Mouse (Mus musculus): ENCODE data around the gene Wnt7b.

Gene Wnt7b

DNA sequence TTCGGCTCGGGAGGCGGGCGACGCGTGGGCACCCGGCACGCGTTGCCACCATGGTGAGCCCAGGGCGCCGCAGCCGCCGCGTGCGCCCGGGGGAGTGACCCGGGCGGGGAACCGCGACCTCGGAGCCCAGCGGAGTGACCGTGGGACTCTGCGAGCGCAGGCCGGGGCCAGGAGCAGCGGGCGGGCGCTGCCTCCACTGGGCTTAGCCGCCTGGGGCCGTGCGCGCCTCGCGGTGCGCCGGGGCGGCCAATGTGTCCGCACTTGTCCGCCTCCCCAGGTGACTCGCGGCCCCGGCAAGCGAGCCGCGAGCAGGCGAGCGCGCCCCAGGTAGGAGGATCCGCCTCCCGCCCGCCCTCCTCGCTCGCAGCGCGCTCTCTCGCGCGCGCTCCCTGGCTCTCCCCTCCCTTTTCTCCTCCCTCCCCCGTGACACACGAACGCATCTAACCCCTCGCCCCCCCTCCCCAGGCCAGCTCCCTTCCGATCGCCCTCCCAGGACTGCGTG is 659 bp downstream of the Wnt7b start:
- POLR2A ChIA-PET, result interaction anchor here in 3 of 4 experiments (0.6 to 1.1 kb wide), 7 partner anchors 27 to 574 kb away, joined by 3 to 4 read pairs (median 3); no protein-coding TSS in a partner anchor
- CTCF ChIA-PET, result interaction anchor here in 3 of 4 experiments (0.5 to 3.5 kb wide), 8 partner anchors 42 to 324 kb away, joined by 3 to 87 read pairs (median 20); no protein-coding TSS in a partner anchor

DNA sequence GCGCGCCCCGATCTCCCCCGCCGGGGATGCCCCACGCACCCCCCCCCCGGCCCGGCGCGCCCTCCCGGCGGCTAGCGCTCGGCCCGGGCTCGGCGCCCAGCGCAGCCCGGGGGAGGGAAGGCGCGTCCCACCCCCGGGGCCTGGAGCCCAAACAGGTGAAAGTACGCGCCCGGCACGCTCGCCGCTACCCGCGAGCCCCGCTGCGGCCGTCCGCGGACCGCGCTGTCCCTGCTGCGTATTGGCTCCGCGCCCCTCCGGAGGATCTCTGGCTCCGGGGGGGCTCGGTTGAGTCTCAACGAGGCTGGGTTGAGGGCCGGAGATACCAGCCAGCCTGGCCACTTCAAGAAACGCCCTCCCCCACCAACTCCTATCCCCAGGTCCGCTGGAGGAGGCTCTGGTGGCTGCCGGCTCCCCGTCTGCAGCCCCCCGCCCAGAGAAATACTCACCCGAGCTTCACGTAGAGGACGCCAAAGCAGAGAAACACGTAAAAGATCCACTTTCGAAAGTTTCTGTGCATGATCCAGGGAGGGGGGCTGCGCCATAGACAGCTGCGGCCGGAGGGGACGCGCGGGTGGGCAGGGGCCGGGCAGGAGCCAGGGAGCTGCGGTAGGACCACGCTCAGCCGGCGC is 1.2 kb downstream of the Wnt7b start:
- ChIA-PET CTCF (interaction anchor here (0.5 to 3.5 kb wide), 11 partner anchors 41 to 324 kb away, joined by 3 to 87 read pairs (median 4); no protein-coding TSS in a partner anchor), POLR2A (interaction anchor here in 3 of 4 experiments (0.5 to 1.1 kb wide), 6 partner anchors 13 to 558 kb away, joined by 3 to 6 read pairs (median 3); no protein-coding TSS in a partner anchor)

DNA sequence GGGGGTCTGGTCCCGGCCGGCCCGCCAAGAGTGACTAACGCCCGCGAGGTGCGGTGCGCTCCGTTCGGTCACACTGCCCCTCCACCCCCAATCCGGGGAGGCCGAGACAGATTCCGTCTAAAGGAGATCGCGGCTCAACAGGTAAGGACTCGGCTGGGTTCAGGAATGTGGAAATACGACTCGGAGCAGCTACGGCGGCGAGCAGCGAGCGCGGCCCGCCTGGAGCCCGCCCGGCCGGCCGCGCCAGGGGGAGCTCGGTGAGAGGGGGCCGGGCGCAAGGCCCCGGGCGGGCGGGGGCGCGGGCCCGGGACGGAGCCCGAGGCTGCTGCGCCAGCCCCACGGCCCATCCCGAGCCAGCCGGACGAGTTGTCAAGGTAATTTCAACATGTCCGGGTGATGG is 1.8 kb downstream of the Wnt7b start:
- ChIA-PET POLR2A (interaction anchor here in 2 of 4 experiments (0.5 to 1.0 kb wide), 3 partner anchors 12 to 558 kb away, joined by 3 to 6 read pairs (median 3); no protein-coding TSS in a partner anchor), CTCF (interaction anchor here in 3 of 4 experiments (0.8 to 1.6 kb wide), 5 partner anchors 71 to 323 kb away, joined by 3 to 5 read pairs (median 3); no protein-coding TSS in a partner anchor)

DNA sequence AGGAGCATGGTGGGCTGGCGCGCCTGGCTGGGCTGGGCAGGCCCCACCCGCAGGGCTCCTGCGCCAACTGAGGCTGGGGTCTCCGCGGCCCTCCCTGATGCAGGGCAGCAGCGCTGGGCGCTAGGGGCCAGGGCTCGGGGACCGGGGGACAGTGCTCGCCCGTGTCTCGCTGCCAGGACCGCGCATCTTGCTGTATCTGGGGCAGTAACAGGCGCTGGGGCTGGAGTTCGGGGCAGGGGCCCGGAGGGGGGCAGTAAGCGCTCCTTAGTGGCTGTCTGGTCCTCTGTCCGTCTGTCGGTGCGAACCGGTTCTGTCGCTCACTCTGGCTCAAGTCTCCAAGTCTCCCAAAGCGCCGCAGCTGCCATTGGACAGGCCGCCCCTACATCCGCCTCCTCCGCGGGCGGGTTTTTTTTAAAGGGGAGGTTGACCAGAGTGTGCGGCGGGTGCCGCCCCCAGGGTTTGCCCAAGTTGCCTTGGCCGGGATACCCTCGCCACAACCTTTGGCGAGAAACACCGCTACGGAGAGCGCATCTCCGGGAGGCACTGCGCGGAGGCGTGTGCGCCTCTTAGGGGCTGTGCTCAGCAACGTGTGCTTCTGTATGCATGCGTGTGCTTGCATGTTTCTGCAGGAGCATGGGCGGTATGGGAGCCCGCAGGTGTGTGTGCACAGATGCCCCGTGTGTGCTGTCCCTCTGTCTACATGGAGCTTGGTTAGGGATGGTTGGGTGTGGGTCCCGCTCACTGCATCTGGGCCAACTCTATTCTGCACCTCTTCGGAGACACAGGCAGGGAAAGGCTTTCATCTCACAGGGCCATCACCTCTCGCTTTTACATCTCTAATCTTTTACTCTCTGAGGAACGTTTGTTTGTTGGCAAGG is 4.5 kb downstream of the Wnt7b start:
- ChIA-PET CTCF (interaction anchor here in 2 of 4 experiments (0.6 to 1.7 kb wide), 6 partner anchors 13 to 100 kb away, joined by 3 to 4 read pairs (median 4); no protein-coding TSS in a partner anchor), POLR2A (interaction anchor here in 3 of 4 experiments (0.6 to 2.7 kb wide), 3 partner anchors 10 to 99 kb away, joined by 3 to 8 read pairs (median 6); no protein-coding TSS in a partner anchor)

DNA sequence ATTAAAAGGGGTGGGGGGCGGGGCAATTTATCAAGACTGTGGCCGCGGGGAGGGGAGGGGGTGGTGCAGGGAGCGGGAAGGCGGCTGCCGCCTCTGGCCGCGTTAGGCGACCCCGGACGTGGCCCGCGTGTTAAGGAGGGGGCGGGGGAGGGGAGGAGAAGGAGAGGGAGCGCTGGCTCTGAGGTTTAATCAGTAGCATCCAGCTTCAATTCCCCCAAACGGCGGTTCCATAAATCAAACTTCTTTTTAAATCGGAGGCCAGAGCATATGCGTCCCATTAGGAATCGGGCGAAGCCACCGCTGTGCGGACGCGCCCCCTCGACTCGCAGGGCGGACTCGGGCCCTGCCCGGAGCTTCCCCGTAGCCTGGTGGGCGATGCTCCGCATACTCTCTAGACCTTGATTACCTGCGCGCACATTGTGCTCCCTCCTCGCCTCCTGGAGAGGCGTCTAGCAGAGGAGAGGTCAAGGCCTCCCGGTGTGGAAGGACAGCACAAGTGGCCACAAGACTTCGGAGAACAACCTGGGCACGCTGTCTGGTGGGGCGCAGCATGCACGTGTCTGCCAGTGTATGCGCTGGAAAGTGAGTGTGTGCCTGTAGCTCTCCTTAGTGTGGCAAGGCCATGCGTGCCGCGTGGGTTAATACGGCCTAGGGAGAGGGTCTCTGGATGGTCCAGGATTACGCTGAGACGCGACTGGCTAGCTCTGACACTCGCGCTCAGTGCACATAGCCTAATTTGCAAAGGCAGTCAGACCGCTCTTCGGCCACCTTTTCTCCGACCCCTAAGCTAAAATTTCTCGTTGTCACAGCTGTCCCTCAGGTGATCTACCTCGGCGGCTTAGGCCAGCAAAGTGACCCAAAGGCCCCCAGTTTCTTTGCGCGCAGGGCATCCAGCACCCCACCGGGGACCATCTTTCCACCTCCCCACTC is 5.5 kb downstream of the Wnt7b start:
- CTCF ChIA-PET, result interaction anchor here in 2 of 4 experiments (0.6 to 1.7 kb wide), 9 partner anchors 9 to 823 kb away, joined by 3 to 4 read pairs (median 3); no protein-coding TSS in a partner anchor
- POLR2A ChIA-PET, result interaction anchor here (1.0 to 2.7 kb wide), 6 partner anchors 10 to 261 kb away, joined by 3 to 8 read pairs (median 4); no protein-coding TSS in a partner anchor

DNA sequence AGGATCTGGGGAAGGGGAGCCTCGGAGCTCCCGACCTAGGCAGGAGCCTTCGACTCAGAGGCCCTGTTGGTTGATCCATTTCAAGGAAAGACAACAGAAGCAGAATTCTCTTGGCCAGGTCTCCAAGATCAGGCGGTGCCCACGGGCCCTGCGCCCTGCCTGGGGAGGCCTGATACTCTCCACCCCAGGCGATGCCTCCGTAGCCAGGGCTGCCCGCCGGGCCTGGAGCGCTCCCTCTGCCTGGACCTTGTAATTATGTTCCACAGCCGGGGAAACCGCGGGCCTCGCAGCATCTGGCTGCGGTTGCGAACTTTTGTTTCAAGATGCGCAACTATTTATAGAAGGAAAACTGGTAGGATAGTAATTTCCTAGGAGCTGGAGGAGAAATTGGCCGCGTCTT is 6.2 kb downstream of the Wnt7b start:
- CTCF ChIA-PET, result interaction anchor here in 2 of 4 experiments (0.6 to 1.7 kb wide), 6 partner anchors 9 to 98 kb away, joined by 3 to 4 read pairs (median 4); no protein-coding TSS in a partner anchor
- POLR2A ChIA-PET, result interaction anchor here (0.7 to 2.7 kb wide), 7 partner anchors 9 to 261 kb away, joined by 3 to 8 read pairs (median 3); no protein-coding TSS in a partner anchor

DNA sequence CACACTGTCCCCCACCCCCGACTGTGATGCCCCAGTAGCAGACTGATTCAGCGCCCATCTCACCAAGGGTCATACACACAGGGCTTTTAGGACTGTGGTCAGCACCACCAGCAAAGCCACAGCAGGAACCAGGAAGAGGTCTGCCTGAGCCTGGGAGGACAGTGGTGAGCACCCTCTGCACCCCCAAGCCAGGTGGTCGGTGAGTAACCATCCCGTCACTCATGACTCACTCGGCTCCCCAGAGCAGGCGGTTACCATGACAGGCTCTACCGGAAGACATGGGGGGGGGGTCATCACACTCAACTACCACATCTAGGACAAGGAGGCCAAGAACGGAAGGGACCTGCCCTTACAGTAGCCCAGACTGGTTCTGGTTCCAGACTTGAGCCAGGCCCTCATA is 7.7 kb downstream of the Wnt7b start:
- CTCF ChIA-PET, result interaction anchor here in 1 of 4 experiments (1.4 kb wide), 1 partner anchor 138 kb away, joined by 3 read pairs; no protein-coding TSS in a partner anchor
- POLR2A ChIA-PET, result no interaction called here

DNA sequence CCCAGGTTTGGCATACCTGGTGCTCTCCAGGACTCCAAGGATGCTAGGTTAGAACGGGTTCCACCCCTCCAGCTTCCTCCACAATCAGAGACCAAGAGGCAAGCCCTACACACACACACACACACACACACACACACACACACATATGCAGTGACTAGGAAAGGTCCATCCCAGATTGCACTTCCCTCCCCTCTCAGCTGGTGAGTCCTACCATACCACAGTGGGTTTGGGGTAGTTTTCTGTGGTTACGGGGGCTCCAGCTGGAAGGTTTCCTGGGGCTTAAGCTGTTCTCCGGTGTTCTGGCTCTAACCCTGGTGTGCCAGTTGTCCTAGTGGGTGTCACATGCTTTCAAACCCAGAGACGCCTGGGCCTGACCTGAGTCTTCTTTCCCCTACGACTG is 8.2 kb downstream of the Wnt7b start:
- ChIA-PET CTCF (interaction anchor here in 3 of 4 experiments (0.6 to 1.4 kb wide), 3 partner anchors 97 to 293 kb away, joined by 3 to 4 read pairs (median 3); no protein-coding TSS in a partner anchor), POLR2A (no interaction called here)

DNA sequence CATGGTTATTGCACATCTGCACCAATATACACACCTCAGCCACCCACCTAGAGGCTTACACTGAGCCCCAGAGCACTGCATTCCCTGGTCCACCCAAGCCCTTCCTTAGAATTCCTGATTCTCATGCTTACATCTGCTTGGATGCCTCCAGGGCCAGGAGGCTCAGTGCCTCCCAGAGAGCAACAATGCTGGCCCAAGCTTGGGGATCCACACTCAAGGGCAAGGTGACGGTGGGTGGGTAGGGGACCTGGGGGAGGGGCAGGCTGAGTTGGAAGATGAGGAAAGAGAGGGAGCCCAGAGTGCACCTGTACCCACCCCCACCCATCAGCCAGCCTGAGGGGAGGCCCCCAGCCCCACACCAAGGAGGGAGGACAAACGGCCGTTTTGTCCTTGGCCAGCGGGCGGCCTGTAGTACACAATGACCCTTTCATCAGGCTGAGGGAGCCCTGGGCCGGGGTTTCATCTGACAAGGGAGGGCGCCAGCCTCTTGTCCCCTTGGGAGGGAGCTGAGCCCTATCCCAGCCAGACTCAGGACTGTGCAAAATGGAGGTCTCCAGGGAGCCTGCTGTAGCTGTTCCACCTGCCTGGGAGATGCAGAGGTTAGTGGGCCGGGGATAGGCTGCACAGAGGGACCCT is 9.5 kb downstream of the Wnt7b start:
- ChIA-PET POLR2A (interaction anchor here in 2 of 4 experiments (0.9 kb wide), 2 partner anchors 10 to 41 kb away, joined by 3 read pairs; no protein-coding TSS in a partner anchor), CTCF (interaction anchor here in 3 of 4 experiments (0.5 to 1.1 kb wide), 3 partner anchors 10 to 108 kb away, joined by 3 read pairs; no protein-coding TSS in a partner anchor)

DNA sequence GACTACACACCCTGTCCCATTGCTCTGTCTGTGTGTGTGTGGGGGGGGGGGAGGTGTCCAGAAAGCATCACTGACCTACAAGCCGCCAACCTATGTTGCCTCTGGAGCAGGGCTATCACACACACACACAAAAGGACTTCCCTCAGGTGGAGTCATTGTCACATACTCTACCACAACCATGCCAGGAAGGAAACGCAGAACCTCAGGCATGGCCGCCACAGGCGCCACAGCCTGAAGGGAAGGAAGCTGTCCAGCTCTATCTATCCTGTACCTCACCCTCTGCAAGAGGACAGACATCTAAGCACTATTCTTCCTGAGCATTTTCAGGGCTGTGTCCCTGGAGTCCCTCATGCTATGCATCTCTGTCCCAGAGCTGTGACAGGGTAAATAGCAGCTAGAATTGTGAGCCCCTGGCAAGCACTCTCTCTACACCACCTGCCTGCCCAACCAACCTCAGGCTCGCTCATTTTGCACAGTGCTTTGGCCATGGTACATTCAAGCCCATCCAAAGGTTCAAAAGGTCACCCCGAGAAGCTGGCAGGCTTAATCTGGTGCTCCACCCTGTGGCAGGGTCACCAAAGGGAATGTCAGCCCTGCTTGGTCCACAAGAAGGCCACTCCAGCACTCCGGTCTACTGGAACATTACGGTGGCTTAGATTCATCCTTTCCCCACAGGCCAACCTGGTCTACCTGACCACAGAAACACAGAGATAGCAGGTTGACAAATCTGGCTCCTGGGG is 12.1 kb downstream of the Wnt7b start:
- POLR2A ChIA-PET, result interaction anchor here in 1 of 4 experiments (1.0 to 1.1 kb wide), 2 partner anchors 17 to 19 kb away, joined by 3 read pairs; no protein-coding TSS in a partner anchor
- CTCF ChIA-PET, result interaction anchor here in 2 of 4 experiments (1.1 to 1.2 kb wide), 2 partner anchors 44 to 254 kb away, joined by 3 read pairs; no protein-coding TSS in a partner anchor

DNA sequence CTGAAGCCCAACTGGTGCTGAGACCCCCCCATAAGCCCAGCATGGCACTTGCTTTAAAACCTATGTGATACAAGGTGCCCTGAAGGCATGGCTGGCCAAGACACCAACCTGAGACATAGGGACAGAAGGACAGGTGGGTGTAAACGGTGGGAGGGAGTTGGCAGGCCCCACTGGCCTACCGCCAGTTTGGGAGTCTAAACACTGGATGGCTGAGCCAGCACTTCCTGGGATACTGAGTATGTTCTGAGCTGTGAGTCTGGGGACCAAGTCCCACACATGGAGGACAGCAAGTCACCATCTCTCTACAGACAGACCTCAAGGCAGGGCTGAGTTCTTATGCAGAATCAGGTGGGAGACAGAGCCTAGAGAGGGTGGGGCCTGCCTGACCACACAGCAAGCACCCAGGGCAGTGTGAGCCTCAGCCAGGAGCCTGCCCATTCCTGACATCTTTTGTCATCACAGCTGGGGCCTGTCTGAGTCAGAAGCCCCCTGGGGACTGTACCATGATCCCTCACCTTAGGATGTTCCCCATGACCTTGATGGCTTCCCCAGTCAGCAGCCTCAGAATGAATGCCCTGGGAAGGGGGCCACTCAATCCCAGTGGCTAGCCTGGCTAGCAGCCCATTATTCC is 13.0 kb downstream of the Wnt7b start:
- ChIA-PET CTCF (interaction anchor here (0.6 to 3.4 kb wide), 5 partner anchors 14 to 188 kb away, joined by 3 to 16 read pairs (median 9); partner anchors contain the start of gene Wnt7b (in 2 of the 4)), POLR2A (interaction anchor here in 2 of 4 experiments (1.0 to 1.3 kb wide), 3 partner anchors 13 to 18 kb away, joined by 3 read pairs; no protein-coding TSS in a partner anchor)

DNA sequence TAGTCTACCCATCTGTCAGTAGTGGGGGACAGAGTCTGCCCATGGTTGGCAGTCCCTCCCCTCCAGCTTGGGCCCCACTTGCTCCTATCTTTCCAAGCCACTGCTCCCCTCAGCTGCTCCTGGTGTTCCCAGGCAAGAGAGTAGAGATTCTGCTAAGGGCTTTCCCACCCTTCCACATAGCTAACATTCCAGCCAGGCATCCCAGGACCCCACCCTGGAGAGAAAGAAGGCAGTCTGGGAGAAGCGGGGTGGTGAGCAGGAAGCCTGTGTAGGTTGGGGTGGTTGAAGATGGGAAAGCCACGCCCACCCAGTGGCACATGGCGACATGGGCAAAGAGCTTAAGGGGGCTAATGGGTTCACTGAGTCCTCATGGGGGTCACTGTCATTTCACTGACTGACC is 13.9 kb downstream of the Wnt7b start:
- POLR2A ChIA-PET, result interaction anchor here in 3 of 4 experiments (0.6 to 2.4 kb wide), 7 partner anchors 10 to 115 kb away, joined by 3 to 6 read pairs (median 3); no protein-coding TSS in a partner anchor
- CTCF ChIA-PET, result interaction anchor here in 3 of 4 experiments (0.6 to 3.4 kb wide), 4 partner anchors 8 to 189 kb away, joined by 3 to 16 read pairs (median 9); partner anchors contain the start of gene Wnt7b (in 2 of the 3)

DNA sequence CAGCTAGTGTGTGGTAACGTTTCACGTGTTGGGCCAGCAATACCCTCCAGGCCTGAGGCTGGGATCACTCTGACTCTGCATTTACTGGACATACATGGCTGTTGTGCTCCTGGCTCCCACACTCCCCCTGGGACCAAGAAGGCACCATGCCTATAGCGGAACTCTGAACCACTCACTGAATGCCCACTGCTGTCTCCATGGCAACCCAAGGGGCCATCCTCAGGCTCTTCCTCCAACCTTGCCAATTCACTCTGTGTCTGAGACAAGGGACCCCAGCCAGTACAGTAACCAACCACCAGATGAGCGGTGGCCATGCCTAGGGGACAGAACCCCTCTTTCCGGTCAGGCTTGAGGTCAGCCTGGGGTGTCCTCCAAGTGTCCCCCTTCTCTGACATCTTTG is 17.3 kb downstream of the Wnt7b start:
- ChIA-PET POLR2A (no interaction called here), CTCF (interaction anchor here in 2 of 4 experiments (1.1 to 1.3 kb wide), 2 partner anchors 18 to 42 kb away, joined by 4 read pairs; no protein-coding TSS in a partner anchor)

DNA sequence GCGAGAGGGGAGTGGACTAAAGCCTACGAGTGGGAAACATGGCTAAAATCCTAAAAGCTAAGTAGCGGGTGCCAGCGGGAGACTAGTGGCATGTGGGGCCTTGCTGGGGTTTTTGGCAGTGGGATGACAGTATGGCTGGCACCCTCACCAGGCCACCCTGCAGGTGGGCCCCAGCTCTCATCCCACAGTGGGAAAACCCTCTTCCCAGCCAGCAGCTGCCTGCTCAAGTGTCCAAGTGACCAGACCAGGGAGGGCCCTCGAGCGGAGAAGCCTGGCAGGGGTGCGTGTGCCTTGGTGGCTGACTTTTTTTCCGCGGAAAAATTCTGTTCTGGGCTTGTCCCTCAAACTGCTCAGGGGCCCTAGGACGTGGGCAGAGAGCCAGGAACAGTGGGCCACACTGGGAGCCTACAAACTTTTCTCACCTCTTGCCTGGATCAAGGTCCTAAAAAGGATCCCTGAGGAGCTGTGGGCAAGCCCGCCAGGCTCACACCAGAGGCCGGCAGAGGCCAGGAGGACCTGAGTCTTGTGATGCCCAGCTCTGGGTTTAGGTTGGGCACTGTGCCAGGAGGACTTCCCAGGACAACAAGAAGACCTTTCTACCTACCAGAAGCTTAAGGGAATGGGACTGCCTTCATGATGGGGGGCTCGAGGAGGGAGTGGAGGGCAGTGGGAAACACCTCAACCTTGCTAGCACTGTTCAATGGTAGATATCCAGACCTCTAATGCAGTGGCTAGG is 18.1 kb downstream of the Wnt7b start:
- ChIA-PET CTCF (interaction anchor here in 2 of 4 experiments (1.1 to 1.3 kb wide), 2 partner anchors 19 to 41 kb away, joined by 4 read pairs; no protein-coding TSS in a partner anchor), POLR2A (interaction anchor here in 1 of 4 experiments (0.7 kb wide), 1 partner anchor 17 kb away, joined by 3 read pairs; no protein-coding TSS in a partner anchor)

DNA sequence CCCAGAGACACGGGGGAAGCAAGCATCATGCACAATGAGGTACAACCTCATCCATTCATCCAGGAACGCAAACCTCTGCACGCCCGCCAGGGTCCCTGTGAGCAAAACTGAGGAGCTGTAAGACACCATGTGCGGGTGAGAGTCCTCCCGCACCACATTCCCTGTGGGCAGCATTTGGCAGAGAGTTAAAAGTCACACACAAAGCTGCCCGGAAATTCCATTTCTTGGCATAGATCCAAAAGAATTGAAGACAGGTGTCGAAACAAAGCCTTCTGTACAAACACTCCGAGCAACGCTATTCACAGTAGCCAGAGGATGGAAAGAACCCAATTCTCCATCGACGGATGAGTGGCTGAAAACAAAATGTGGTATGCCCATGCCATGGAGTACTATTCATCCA is 20.3 kb downstream of the Wnt7b start:
- ChIA-PET CTCF (no interaction called here), POLR2A (no interaction called here)

Data from embryonic stem cell, embryonic (primary cell).